Mouse (Mus musculus) embryonic fibroblast, embryonic 13.5 days (primary cell): ENCODE results near the gene Nrp1.

ENCODE experiments used
- CTCF ChIP-seq: IDR thresholded peaks from 2 replicates; pipeline ENCODE4 v1.5.1; 2011; ENCODE audit warnings: mild to moderate bottlenecking, control low read depth, low read length, moderate library complexity, borderline replicate concordance; ENCODE audit not compliant: insufficient read depth
- POLR2A ChIP-seq: IDR thresholded peaks from 2 replicates; pipeline ENCODE4 v1.6.1; 2011; ENCODE audit warnings: low read depth, mild to moderate bottlenecking, control low read depth, low read length, moderate library complexity

GRCm38 (mm10) chr8:128371026-128371425, 12.6 kb downstream of the Nrp1 start:
- TF ChIP-seq POLR2A (no peak), CTCF (no peak)
